Mouse (Mus musculus) left cerebral cortex, adult 11 months (tissue): ENCODE measurements around the gene Hist1h2bb.
"Not testable (repeated sequence)": the region's sequence is repeated elsewhere in the genome, so short reads cannot be mapped to it uniquely, and the experiment has no call there.

ENCODE experiments used
- DNase-seq: peaks from one replicate; pipeline ENCODE4 v3.0.0; 2022; ENCODE audit warnings: low spot score

Hist1h2bb gene

GRCm38 (mm10) chr13:23764324-23765171, 18.0 kb downstream of the Hist1h2bb start:
- DNase-seq: no peak

GRCm38 (mm10) chr13:23765172-23765513, 18.6 kb downstream of the Hist1h2bb start:
- no peak for DNase-seq

- no peak for DNase-seq
These were observed 20.2 kb downstream of the Hist1h2bb start for GRCm38 (mm10) chr13:23766772-23767171.

GRCm38 (mm10) chr13:23768834-23769397, 22.4 kb downstream of the Hist1h2bb start:
- DNase-seq: no peak

- not testable (repeated sequence) for DNase-seq
These were observed 23.1 kb downstream of the Hist1h2bb start, which contains the start of gene Trim38 for GRCm38 (mm10) chr13:23769613-23770012. Gene Trim38, plus strand, starts transcription at chr13:23769913.

GRCm38 (mm10) chr13:23772561-23773313, 26.2 kb downstream of the Hist1h2bb start:
- DNase-seq: no peak

GRCm38 (mm10) chr13:23778339-23778738, 31.8 kb downstream of the Hist1h2bb start:
- DNase-seq: no peak

- no peak for DNase-seq
These were observed 32.5 kb downstream of the Hist1h2bb start for GRCm38 (mm10) chr13:23779025-23779424.

- peak; percentile 19 for DNase-seq
These were observed 46.0 kb downstream of the Hist1h2bb start for GRCm38 (mm10) chr13:23792520-23792919.
